Mouse (Mus musculus) kidney, embryonic 16.5 days (tissue): ENCODE data around the gene Gnpat. TPM values are rescaled to one million over a fixed set of nuclear protein-coding genes. Genes with fewer than 3 reads are reported as not detected.

Experiments
- ATAC-seq: fragments of 200-750 bp; cut with Nextera tagmentation; 2 replicates; pipeline ENCODE4 v1.8.0; 2017; ENCODE audit warnings: moderate TSS enrichment; ENCODE audit not compliant: low FRiP score, low TSS enrichment
- H3K27ac ChIP-seq: fragments of 300-500 bp; sonication (generic); 2 replicates; pipeline ENCODE4 v1.5.1; 2014; ENCODE audit warnings: low read length
- H3K27me3 ChIP-seq: fragments of 300-500 bp; sonication (generic); 2 replicates; pipeline ENCODE4 v1.6.1; 2014; ENCODE audit warnings: low read length, control low read depth, mixed read lengths; ENCODE audit not compliant: insufficient read depth
- H3K36me3 ChIP-seq: fragments of 300-500 bp; sonication (generic); 2 replicates; pipeline ENCODE4 v1.6.1; 2014; ENCODE audit warnings: low read length, control low read depth, mixed read lengths; ENCODE audit not compliant: insufficient read depth
- H3K4me1 ChIP-seq: fragments of 300-500 bp; sonication (generic); 2 replicates; pipeline ENCODE4 v1.6.1; 2014; ENCODE audit warnings: low read length, control low read depth, mixed read lengths; ENCODE audit not compliant: insufficient read depth
- H3K4me2 ChIP-seq: fragments of 300-500 bp; sonication (generic); replicated peaks from 2 replicates; pipeline ENCODE4 v1.6.1; 2014; ENCODE audit warnings: low read depth, low read length
- H3K4me3 ChIP-seq: fragments of 300-500 bp; sonication (generic); 2 replicates; pipeline ENCODE4 v1.5.1; 2014; ENCODE audit warnings: mild to moderate bottlenecking, low read length
- H3K9ac ChIP-seq: fragments of 300-500 bp; sonication (generic); replicated peaks from 2 replicates; pipeline ENCODE4 v1.6.1; 2014; ENCODE audit warnings: low read length
- H3K9me3 ChIP-seq: fragments of 300-500 bp; sonication (generic); 2 replicates; pipeline ENCODE4 v1.6.1; 2016; ENCODE audit warnings: low read length, control low read depth
- WGBS: fragments of 180-500 bp; shearing (Covaris S2); extraction: QIAGEN DNeasy Blood & Tissue Kit; methylation state at CpG from one replicate; pipeline ENCODE4 v1.1.7; 2014; 5-methylcytosine and 5-hydroxymethylcytosine counted together
- polyA plus RNA-seq: library from polyadenylated mRNA; unstranded; fragments of >200 nt; fragmentation: Nextera tagmentation; extraction: Ambion mirVana; gene quantifications from 2 replicates; pipeline ENCODE4 v1.2.1, GENCODE M21; 2015

Gnpat gene
- polyA plus RNA-seq, 1 experiment from 2014 or later: 122 TPM

DNA sequence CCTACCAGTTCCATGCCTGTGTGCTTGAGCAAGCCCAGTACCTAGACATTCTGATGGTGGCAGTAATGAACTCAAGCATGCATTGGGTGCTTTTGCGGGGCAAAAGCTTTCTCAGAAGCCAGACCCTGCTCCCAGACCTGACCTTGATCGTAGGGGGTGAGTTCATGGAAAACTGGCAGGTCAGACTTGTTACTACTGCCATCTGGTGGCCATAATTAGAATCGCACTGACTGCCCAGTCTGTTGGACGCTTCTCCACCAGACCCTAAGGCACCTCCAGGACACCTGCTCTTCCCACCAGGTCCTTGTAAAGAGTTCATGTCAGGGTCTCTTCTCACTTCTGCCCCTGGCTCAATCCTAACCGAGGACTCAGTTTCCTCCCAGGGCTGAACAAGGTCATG is 35.4 kb upstream of the Gnpat start:
- Histone ChIP-seq H3K9ac (no peak overlapping the region), H3K9me3 (no peaks in the 10 kb centered on the region), H3K36me3 (no peaks in the 10 kb centered on the region), H3K4me2 (peak overlapping the region; percentile 27; the same call in 1 of the 2 replicates), H3K27ac (peak overlapping the region; percentile 75), H3K4me1 (peaks cover 12% of the 10 kb centered on the region), H3K27me3 (no peaks in the 10 kb centered on the region), H3K4me3 (no peak overlapping the region)
- no peak for ATAC-seq
- WGBS: 4% methylated on average over 5 of the region's 5 CpGs

DNA sequence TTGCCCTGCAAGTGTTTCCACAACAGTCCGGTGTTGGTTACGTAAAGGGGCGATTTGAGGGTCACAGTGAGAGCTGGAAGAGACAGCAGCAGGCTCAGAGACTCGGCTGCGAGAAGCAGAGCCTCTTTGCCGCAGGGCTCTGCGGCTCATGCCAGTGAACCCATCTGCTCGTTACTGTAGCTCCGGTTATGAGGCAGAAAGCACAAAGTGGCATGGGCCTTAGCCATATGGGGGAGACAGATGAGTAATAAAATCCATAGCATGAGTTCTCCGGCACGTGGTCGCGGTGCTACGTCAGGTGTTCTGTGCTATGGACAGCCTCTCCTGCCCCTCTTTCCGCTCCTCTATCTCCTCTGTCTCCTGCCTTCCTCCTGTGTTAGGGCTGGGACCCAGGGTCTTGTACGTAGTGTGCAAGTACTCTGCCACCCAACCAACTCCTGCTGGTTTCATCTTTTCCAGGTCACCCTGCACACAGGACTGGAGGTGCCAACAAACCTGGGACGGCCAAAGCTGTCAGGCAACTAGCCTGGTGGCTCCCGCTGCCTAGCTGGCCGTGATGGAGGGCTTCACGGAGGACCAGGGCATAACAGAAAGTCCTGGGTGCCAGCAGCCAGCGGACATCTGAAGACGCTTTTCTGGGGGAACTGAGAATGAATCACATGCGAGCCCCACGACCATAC is 34.1 kb upstream of the Gnpat start:
- WGBS: 82% methylated on average over 24 of the region's 24 CpGs
- peaks cover 14% of the 10 kb centered on the region for H3K4me1 ChIP-seq
- H3K36me3 ChIP-seq: no peaks in the 10 kb centered on the region
- H3K4me3 ChIP-seq: no peak overlapping the region
- no peaks in the 10 kb centered on the region for H3K27me3 ChIP-seq
- ATAC-seq: no peak
- H3K4me2 ChIP-seq: no peak overlapping the region
- no peak overlapping the region for H3K9ac ChIP-seq
- no peaks in the 10 kb centered on the region for H3K9me3 ChIP-seq
- H3K27ac ChIP-seq: no peak overlapping the region

DNA sequence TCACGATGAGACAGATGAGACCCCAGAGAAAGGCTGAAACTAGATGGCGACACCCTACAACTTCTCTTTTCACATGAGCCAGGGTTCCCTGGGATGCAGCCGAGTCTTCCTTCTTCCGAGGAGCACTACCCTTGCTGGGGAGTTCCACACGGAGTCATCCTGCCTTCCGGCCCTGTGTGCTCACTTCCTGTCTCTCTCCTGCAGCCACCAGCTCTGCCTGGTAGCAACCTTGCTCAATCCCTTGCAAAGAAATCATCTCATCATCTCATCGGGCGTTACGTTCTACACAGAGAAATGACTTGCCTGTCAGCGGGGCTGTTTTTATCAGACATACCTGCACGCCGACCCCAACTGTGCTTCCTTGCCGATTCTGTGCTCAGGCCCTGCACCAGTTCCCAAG is 32.8 kb upstream of the Gnpat start:
- no peak overlapping the region for H3K27ac ChIP-seq
- no peaks in the 10 kb centered on the region for H3K9me3 ChIP-seq
- H3K4me2 ChIP-seq: no peak overlapping the region
- H3K9ac ChIP-seq: no peak overlapping the region
- H3K36me3 ChIP-seq: no peaks in the 10 kb centered on the region
- H3K4me1 ChIP-seq: peaks cover 18% of the 10 kb centered on the region
- ATAC-seq: no peak
- H3K4me3 ChIP-seq: no peak overlapping the region
- H3K27me3 ChIP-seq: no peaks in the 10 kb centered on the region
- 72% methylated on average over 13 of the region's 13 CpGs for WGBS

DNA sequence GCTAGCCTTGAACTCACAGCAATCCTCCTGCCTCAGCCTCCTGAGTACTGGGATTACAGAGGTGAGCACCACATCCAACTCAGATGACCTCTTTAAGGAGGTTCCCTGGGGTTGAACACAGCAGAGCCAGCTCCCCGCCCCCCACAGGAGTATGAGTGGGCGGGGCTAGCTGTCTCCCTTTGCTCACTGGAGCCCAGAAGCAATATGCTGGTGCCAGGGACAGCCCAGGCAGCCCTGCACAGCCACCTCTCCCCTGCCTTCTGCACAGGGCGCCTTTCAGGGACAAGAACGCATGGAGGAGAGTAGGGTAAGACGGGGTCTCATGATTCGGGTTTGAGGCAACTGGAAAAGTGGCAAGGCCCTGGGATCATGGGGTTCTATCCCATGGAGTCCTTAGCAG is 31.3 kb upstream of the Gnpat start:
- no peaks in the 10 kb centered on the region for H3K36me3 ChIP-seq
- no peak overlapping the region for H3K4me2 ChIP-seq
- H3K9ac ChIP-seq: no peak overlapping the region
- ATAC-seq: no peak
- H3K4me1 ChIP-seq: peaks cover 14% of the 10 kb centered on the region
- H3K27ac ChIP-seq: no peak overlapping the region
- 75% methylated on average over 6 of the region's 6 CpGs for WGBS
- H3K4me3 ChIP-seq: no peak overlapping the region
- H3K27me3 ChIP-seq: no peaks in the 10 kb centered on the region
- H3K9me3 ChIP-seq: no peaks in the 10 kb centered on the region

DNA sequence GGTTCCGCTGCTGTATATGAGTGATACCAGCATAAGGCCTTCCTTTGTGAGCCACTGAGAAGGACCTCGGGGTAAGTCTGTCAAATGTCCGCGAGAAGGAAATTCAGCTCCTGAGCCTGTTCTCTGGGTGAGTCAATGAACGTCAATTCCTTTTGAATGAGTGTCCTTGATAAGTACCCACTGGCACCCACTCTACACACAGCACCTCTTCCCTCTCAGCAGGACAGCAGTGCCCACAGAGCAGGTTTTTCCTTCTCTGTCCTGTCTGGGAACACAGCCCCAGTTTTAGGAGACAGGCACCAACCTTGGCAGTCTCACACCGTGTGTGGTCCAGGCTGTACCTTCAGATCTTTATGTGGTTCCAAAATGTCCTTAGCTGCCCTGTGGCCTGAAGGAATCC is 30.9 kb upstream of the Gnpat start:
- Histone ChIP-seq H3K27me3 (no peaks in the 10 kb centered on the region), H3K27ac (no peak overlapping the region), H3K9me3 (no peaks in the 10 kb centered on the region), H3K9ac (no peak overlapping the region), H3K4me1 (peaks cover 11% of the 10 kb centered on the region), H3K4me3 (no peak overlapping the region), H3K36me3 (no peaks in the 10 kb centered on the region), H3K4me2 (no peak overlapping the region)
- ATAC-seq: no peak
- 85% methylated on average over 6 of the region's 6 CpGs for WGBS

DNA sequence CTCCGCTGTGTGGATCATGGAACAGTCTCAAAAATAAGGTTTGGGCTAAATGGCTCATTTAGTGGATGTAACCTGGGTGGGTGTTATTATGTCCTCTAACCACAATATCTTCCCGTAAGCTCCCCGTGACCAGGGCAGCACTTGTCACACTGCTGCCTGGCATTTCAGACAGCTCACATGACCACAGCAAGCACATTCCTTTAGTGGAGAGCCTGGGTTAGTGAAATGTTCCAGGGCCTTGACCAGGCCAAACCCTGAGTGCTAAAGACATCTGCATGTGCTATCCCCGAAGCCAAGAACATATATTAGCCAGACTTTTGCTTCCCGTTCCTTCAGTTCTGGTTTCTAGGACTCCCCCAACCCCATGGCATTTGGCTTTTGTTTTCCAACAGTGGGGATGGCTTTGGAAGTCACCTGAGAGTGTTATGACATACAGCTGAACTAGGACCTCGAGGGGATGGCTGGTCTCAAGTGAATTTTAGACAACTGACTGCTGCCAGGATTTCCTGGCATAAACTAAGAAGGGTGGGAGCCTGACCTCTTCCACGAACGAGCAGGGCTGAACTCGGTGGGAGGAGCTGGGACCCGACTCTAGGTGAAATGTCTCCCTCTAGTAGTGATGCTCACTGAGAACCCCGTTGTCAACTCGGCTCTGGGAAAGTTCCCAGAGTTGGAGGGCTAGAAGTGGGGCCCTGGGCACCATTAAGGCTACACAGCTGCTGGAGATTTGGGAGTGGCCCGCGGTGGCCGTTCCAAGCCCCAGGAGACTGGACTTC is 29.2 kb upstream of the Gnpat start:
- peak overlapping the region; percentile 74 for H3K27ac ChIP-seq
- no peak overlapping the region for H3K9ac ChIP-seq
- H3K4me2 ChIP-seq: peak overlapping the region; percentile 44
- no peaks in the 10 kb centered on the region for H3K27me3 ChIP-seq
- 28% methylated on average over 15 of the region's 15 CpGs for WGBS
- H3K36me3 ChIP-seq: peaks cover 7% of the 10 kb centered on the region
- peaks cover 6% of the 10 kb centered on the region; the same call in 1 of the 2 replicates for H3K4me1 ChIP-seq
- no peak for ATAC-seq
- H3K9me3 ChIP-seq: no peaks in the 10 kb centered on the region
- peak overlapping the region; percentile 1; the same call in 1 of the 2 replicates for H3K4me3 ChIP-seq

DNA sequence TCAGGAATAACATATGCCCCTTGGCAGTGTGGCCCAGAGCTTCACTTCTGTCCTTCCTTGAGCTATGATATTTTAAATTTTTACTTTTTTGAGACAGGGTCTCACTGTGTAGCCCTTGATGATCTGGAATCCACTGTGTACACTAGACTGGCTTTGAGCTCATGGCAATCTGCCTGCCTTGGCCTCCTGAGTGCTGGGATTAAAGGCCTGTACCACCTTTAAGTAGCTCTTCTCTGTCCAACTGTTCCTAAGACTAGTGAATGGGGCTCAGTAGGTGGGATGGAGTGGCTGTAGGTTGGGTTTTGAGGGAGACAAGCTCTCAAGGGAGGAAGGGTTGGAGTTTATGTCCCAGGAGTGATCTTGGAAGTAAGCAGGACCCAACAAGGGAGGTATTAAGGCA is 27.0 kb upstream of the Gnpat start:
- no peaks in the 10 kb centered on the region for H3K27me3 ChIP-seq
- H3K4me3 ChIP-seq: no peak overlapping the region
- no peak for ATAC-seq
- H3K9me3 ChIP-seq: no peaks in the 10 kb centered on the region
- H3K4me2 ChIP-seq: no peak overlapping the region
- no peak overlapping the region for H3K9ac ChIP-seq
- H3K36me3 ChIP-seq: peaks cover 27% of the 10 kb centered on the region
- no peak overlapping the region for H3K27ac ChIP-seq
- H3K4me1 ChIP-seq: peaks cover 6% of the 10 kb centered on the region; the same call in 1 of the 2 replicates

DNA sequence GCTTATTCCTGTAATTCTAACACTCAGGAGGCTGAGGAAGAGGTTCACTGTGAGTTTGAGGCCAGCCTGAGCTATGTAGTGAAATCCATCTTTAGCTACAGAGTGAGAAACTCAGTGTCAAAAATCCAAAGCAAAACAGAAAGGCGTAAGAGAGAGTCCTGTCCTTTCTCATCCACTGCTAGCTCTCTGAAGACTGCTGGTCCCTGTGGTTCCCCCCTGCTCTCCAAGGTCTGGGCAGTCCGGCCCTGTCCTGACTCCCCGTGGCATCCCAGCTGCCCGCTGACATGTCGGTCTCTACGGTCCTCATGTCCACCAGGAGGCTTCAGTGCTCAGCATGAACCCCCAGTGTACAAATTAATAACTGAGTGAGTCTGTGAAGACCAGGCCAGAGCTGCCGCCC is 26.6 kb upstream of the Gnpat start:
- Histone ChIP-seq H3K27me3 (no peaks in the 10 kb centered on the region), H3K27ac (no peak overlapping the region), H3K9me3 (no peaks in the 10 kb centered on the region), H3K36me3 (peaks cover 31% of the 10 kb centered on the region), H3K4me3 (no peak overlapping the region), H3K9ac (no peak overlapping the region), H3K4me2 (no peak overlapping the region), H3K4me1 (peaks cover 6% of the 10 kb centered on the region; the same call in 1 of the 2 replicates)
- no peak for ATAC-seq
- 82% methylated on average over 7 of the region's 7 CpGs for WGBS

DNA sequence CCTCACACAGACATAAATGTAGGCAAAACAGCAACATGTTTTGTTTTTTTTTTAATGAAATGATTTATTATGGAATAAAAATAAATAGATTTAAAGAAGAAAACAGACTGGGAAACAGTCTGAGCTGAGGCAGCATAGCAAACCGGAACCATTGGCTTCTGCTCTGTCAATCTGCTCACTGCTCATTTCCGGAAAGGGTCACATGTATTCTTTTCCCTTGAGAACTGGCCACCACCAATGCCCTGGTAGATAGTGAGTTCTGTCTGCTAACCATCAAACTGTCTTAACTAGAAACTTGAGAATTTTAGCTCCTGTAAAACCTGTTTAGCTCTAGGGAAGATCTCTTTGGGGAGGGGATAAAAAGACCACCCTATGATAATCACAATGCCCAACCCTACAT is 25.9 kb upstream of the Gnpat start:
- H3K9me3 ChIP-seq: no peaks in the 10 kb centered on the region
- 76% methylated on average over 2 of the region's 2 CpGs for WGBS
- no peak for ATAC-seq

DNA sequence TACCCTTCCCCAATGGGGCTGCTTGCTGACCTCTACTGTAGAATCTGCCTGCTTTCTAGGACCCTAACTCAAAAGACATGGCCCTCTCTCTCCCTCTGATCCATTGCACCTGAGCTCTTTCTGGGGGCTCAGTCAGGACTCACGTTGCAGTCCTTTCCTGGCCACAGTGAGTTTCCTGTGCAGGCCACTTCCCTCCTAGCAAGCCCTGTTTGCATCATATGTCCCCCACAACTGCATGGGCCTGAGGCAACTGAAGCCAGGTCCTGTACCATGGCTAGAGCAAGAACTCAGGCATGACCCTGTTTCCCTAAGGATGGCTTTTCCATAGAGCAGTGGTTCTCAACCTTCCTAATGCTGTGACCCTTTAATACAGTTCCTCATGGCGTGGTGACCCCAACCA is 24.9 kb upstream of the Gnpat start:
- Histone ChIP-seq H3K9me3 (no peaks in the 10 kb centered on the region), H3K4me3 (no peak overlapping the region), H3K4me1 (peaks cover 6% of the 10 kb centered on the region; the same call in 1 of the 2 replicates), H3K27me3 (no peaks in the 10 kb centered on the region), H3K4me2 (no peak overlapping the region), H3K9ac (no peak overlapping the region), H3K36me3 (peaks cover 38% of the 10 kb centered on the region), H3K27ac (no peak overlapping the region)
- ATAC-seq: no peak
- 83% methylated on average over 2 of the region's 2 CpGs for WGBS

More for the DNA sequence above, 25.9 kb upstream of the Gnpat start:
- Histone ChIP-seq H3K36me3 (peaks cover 35% of the 10 kb centered on the region), H3K4me2 (no peak overlapping the region), H3K4me3 (no peak overlapping the region), H3K4me1 (peaks cover 6% of the 10 kb centered on the region; the same call in 1 of the 2 replicates), H3K27ac (no peak overlapping the region), H3K9ac (no peak overlapping the region), H3K27me3 (no peaks in the 10 kb centered on the region)
